Mouse (Mus musculus) heart, adult 2 months (tissue): ENCODE results near the gene Slc24a2.

Experiments
- EP300 ChIP-seq: fragments of 200-500 bp; IDR thresholded peaks from 2 replicates; pipeline ENCODE4 v1.6.1; 2011; ENCODE audit warnings: low read depth, low read length, control low read depth; ENCODE audit not compliant: insufficient read depth
- POLR2A ChIP-seq: fragments of 200-500 bp; IDR thresholded peaks from 2 replicates; pipeline ENCODE4 v1.6.1; 2011; ENCODE audit warnings: mild to moderate bottlenecking, low read depth, low read length, control low read depth; ENCODE audit not compliant: insufficient read depth

GRCm38 (mm10) chr4:86955448-86955847 lies 274.8 kb downstream of the Slc24a2 start:
- no peak for TF ChIP-seq POLR2A
- TF ChIP-seq EP300: no peak
